Mouse (Mus musculus) T-helper 1 cell (primary cell): ENCODE data around the gene Gm4724.
"Not testable (repeated sequence)": the region's sequence is repeated elsewhere in the genome, so short reads cannot be mapped to it uniquely, and the experiment has no call there.

Experiments used
- in situ Hi-C: fragments of 300-600 bp; cut with MboI, MseI; formaldehyde crosslinking; loops from one replicate; pipeline ENCODE4 v1.15.1; 2025; ENCODE audit warnings: high pct_unique_total_duplicates

The Gm4724 gene

DNA sequence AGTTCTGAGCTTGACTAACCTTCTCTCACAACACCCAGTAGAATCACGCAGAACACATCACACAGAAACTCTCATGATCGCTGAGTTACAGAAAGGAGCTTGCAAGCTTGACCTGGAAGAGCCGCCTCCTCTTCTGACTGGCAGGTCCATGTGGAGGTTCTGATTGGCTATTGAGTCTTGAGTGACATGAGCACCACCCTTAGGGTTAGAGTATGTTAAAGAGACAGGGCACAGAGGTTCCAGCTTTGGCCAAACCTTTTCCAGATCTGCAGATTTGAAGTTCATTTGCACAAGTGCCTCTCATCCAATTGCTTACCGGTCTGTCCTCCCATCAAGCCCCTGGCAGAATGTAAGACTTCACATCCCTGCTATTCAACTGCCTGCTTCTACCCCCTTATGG lies at the start of gene Gm4724:
TSS of gene Gm4724 (minus strand) at position 101 of the 400 bp plus-strand sequence.
- in situ Hi-C loops: loop anchor here (25.0 kb wide), 1 partner anchor 1777 kb away; the partner anchor contains the start of gene Gm14410

DNA sequence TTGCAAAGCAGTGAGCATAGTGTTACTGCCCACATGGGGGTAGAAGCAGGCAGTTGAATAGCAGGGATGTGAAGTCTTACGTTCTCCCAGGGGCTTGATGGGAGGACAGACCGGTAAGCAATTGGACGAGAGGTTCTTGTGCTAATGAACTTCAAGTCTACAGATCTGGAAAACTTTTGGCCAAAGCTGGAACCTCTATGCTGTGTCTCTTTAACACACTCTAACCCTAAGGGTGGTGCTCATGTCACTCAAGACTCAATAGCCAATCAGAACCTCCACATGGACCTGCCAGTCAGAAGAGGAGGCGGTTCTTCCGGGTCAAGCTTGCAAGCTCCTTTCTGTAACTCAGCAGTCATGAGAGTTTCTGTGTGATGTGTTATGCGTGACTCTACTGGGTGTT lies 34.1 kb upstream of the Gm4724 start, which contains the start of gene Zfp965:
TSS of gene Zfp965 (plus strand) at position 301 of the 400 bp plus-strand sequence.
- in situ Hi-C loops: not testable (repeated sequence)
